Mouse (Mus musculus): ENCODE measurements around the gene Ndufb2.

DNA sequence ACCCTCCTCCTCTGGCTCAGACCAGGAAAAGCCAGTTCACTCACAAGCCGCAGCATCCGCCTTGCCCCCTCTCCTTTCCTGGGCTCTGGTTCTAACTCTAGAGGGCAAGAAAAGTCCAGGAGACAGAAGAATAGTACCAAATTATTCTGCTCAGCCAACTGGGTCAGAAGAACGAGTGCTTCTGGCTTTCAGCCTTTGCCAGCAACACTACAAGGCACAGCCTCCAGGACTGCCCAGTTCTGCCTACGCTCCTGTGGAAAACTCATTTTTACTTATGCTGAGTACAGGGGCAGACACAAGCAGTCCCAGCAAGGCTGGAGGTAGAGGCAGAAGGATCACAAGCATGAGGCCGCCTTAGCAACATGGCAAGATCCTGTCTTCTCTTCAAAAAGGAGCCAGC, 44.3 kb upstream of the Ndufb2 start:
- no peak for TF ChIP-seq POLR2A (IDR thresholded peaks at IDR 0.05; ENCODE audit: insufficient read depth, low read depth, low read length)
- no peak for TF ChIP-seq EP300 (IDR thresholded peaks at IDR 0.05; ENCODE audit: insufficient read depth, low read depth, low read length)

All from heart, adult 2 months (tissue).